Mouse (Mus musculus) liver, postnatal 0 days (tissue): ENCODE measurements around the gene B3gnt8. TPM values are rescaled to one million over a fixed set of nuclear protein-coding genes. Genes with fewer than 3 reads are reported as not detected.
A peak's percentile ranks its signal among the peaks of the same experiment; 100 is the strongest.

ENCODE experiments used
- ATAC-seq: fragments of 200-750 bp; cut with Nextera tagmentation; 2 replicates; pipeline ENCODE4 v1.8.0; 2017; ENCODE audit warnings: mild to moderate bottlenecking, moderate library complexity
- DNase-seq: peaks from one replicate; pipeline ENCODE4 v3.0.0-alpha.2; 2016
- H3K27ac ChIP-seq: fragments of 300-500 bp; sonication (generic); 2 replicates; pipeline ENCODE4 v1.5.1; 2014; ENCODE audit warnings: antibody characterized with exemption, moderate library complexity, mild to moderate bottlenecking, low read depth
- H3K27me3 ChIP-seq: fragments of 300-500 bp; sonication (generic); 2 replicates; pipeline ENCODE4 v1.6.1; 2014; ENCODE audit warnings: low read length, control low read depth, mixed read lengths; ENCODE audit not compliant: insufficient read depth
- H3K36me3 ChIP-seq: fragments of 300-500 bp; sonication (generic); replicated peaks from 2 replicates; pipeline ENCODE4 v1.6.1; 2014; ENCODE audit warnings: mild to moderate bottlenecking, control low read depth, low read length, moderate library complexity, mixed read lengths; ENCODE audit not compliant: insufficient read depth
- H3K4me1 ChIP-seq: fragments of 300-500 bp; sonication (generic); 2 replicates; pipeline ENCODE4 v1.6.1; 2014; ENCODE audit warnings: antibody characterized with exemption, mild to moderate bottlenecking, control low read depth; ENCODE audit not compliant: insufficient read depth
- H3K4me2 ChIP-seq: fragments of 300-500 bp; sonication (generic); 2 replicates; pipeline ENCODE4 v1.6.1; 2014; ENCODE audit warnings: low read depth, mild to moderate bottlenecking, low read length, moderate library complexity, mixed read lengths
- H3K4me3 ChIP-seq: fragments of 300-500 bp; sonication (generic); 2 replicates; pipeline ENCODE4 v1.5.1; 2014; ENCODE audit warnings: low read depth, low read length
- H3K9ac ChIP-seq: fragments of 300-500 bp; sonication (generic); replicated peaks from 2 replicates; pipeline ENCODE4 v1.6.1; 2014; ENCODE audit warnings: mild to moderate bottlenecking, moderate library complexity
- H3K9me3 ChIP-seq: fragments of 300-500 bp; sonication (generic); 2 replicates; pipeline ENCODE4 v1.6.1; 2016; ENCODE audit warnings: mild to moderate bottlenecking, control low read depth, low read length, mixed read lengths
- CTCF ChIP-seq: sonication (generic); IDR thresholded peaks from 2 replicates; pipeline ENCODE4 v1.5.1; 2016; ENCODE audit warnings: antibody characterized with exemption, low read depth
- EP300 ChIP-seq: IDR thresholded peaks from 2 replicates; pipeline ENCODE4 v1.6.1; 2016; ENCODE audit warnings: antibody characterized with exemption, low read depth, mild to moderate bottlenecking
- WGBS: fragments of 180-500 bp; shearing (Covaris S2); extraction: QIAGEN DNeasy Blood & Tissue Kit; methylation state at CpG from one replicate; pipeline ENCODE4 v1.1.7; 2014; ENCODE audit not compliant: insufficient replicate concordance; 5-methylcytosine and 5-hydroxymethylcytosine counted together
- polyA plus RNA-seq: library from polyadenylated mRNA; unstranded; fragments of >200 nt; fragmentation: Nextera tagmentation; extraction: Ambion mirVana; gene quantifications from 2 replicates; pipeline ENCODE4 v1.2.1, GENCODE M21; 2015

The B3gnt8 gene
- polyA plus RNA-seq, 1 experiment from 2014 or later = 3.7 TPM

GRCm38 (mm10) chr7:25610056-25610455, 16.4 kb upstream of the B3gnt8 start:
- Histone ChIP-seq H3K4me2 (no peak overlapping the region), H3K9ac (no peak overlapping the region), H3K4me1 (0 out of 2 replicates have a peak, but pooled peaks cover 7% of the 10 kb centered on the region), H3K27me3 (no peaks in the 10 kb centered on the region), H3K9me3 (no peaks in the 10 kb centered on the region), H3K4me3 (no peak overlapping the region), H3K36me3 (no peaks in the 10 kb centered on the region), H3K27ac (no peak overlapping the region)
- no peak for ATAC-seq
- 29% methylated on average over 6 of the region's 6 CpGs for WGBS
- no peak for DNase-seq
- TF ChIP-seq CTCF (no peak), EP300 (no peak)

GRCm38 (mm10) chr7:25611501-25611900, 15.0 kb upstream of the B3gnt8 start:
- TF ChIP-seq CTCF (no peak), EP300 (no peak)
- 58% methylated on average over 7 of the region's 7 CpGs for WGBS
- Histone ChIP-seq H3K9ac (no peak overlapping the region), H3K4me1 (0 out of 2 replicates have a peak, but pooled peaks cover 9% of the 10 kb centered on the region), H3K36me3 (no peaks in the 10 kb centered on the region), H3K4me2 (no peak overlapping the region), H3K9me3 (no peaks in the 10 kb centered on the region), H3K27ac (no peak overlapping the region), H3K27me3 (no peaks in the 10 kb centered on the region), H3K4me3 (no peak overlapping the region)
- ATAC-seq (no peak), DNase-seq (no peak)

- Histone ChIP-seq H3K27ac (no peak overlapping the region), H3K36me3 (no peaks in the 10 kb centered on the region), H3K4me2 (no peak overlapping the region), H3K9ac (no peak overlapping the region), H3K9me3 (no peaks in the 10 kb centered on the region), H3K4me1 (0 out of 2 replicates have a peak, but pooled peaks cover 2% of the 10 kb centered on the region), H3K27me3 (no peaks in the 10 kb centered on the region), H3K4me3 (no peak overlapping the region)
- 86% methylated on average over 5 of the region's 5 CpGs for WGBS
- ATAC-seq = no peak
- DNase-seq = no peak
- TF ChIP-seq EP300 = no peak
- TF ChIP-seq CTCF = no peak
Measured at GRCm38 (mm10) chr7:25614086-25614485, 12.4 kb upstream of the B3gnt8 start.

- H3K27me3 ChIP-seq = no peaks in the 10 kb centered on the region
- no peak for TF ChIP-seq CTCF
- TF ChIP-seq EP300 = no peak
- WGBS = 67% methylated on average over 21 of the region's 21 CpGs
- H3K4me2 ChIP-seq = no peak overlapping the region
- H3K9me3 ChIP-seq = no peaks in the 10 kb centered on the region
- no peaks in the 10 kb centered on the region for H3K36me3 ChIP-seq
- H3K27ac ChIP-seq = no peak overlapping the region
- H3K4me1 ChIP-seq = peaks cover 7% of the 10 kb centered on the region; the same call in 1 of the 2 replicates
- DNase-seq = no peak
- no peak for ATAC-seq
- no peak overlapping the region for H3K9ac ChIP-seq
- H3K4me3 ChIP-seq = no peak overlapping the region
Measured at GRCm38 (mm10) chr7:25614831-25615705, 11.4 kb upstream of the B3gnt8 start.

GRCm38 (mm10) chr7:25615706-25616011, 10.8 kb upstream of the B3gnt8 start, which contains the start of gene Erich4:
Gene Erich4, minus strand, starts transcription at chr7:25615892.
- WGBS = 58% methylated on average over 5 of the region's 5 CpGs
- Histone ChIP-seq H3K4me2 (no peak within 1 kb of the TSS), H3K9me3 (no peaks in the 10 kb centered on the region), H3K27me3 (no peaks in the 10 kb centered on the region), H3K36me3 (no peaks in the 10 kb centered on the region), H3K27ac (no peak within 1 kb of the TSS), H3K4me1 (peaks cover 7% of the 10 kb centered on the region; the same call in 1 of the 2 replicates), H3K4me3 (no peak within 1 kb of the TSS), H3K9ac (no peak within 1 kb of the TSS)
- DNase-seq = no peak
- no peak for TF ChIP-seq CTCF
- TF ChIP-seq EP300 = no peak
- ATAC-seq = no peak

GRCm38 (mm10) chr7:25617376-25618160, 8.9 kb upstream of the B3gnt8 start:
- peak; percentile 7 for DNase-seq
- Histone ChIP-seq H3K9ac (no peak overlapping the region), H3K9me3 (no peaks in the 10 kb centered on the region), H3K27ac (no peak overlapping the region), H3K36me3 (peaks cover 8% of the 10 kb centered on the region), H3K4me1 (peaks cover 7% of the 10 kb centered on the region; the same call in 1 of the 2 replicates), H3K4me3 (no peak overlapping the region), H3K27me3 (no peaks in the 10 kb centered on the region), H3K4me2 (no peak overlapping the region)
- WGBS = 72% methylated on average over 10 of the region's 10 CpGs
- TF ChIP-seq CTCF = no peak
- no peak for TF ChIP-seq EP300
- ATAC-seq = no peak
